Mouse (Mus musculus) forebrain, embryonic 10.5 days (tissue): ENCODE measurements around the gene Pi4ka. TPM values are rescaled to one million over a fixed set of nuclear protein-coding genes. Genes with fewer than 3 reads are reported as not detected.

Experiments used
- DNase-seq: peaks from one replicate; pipeline ENCODE4 v3.0.0-alpha.2; 2017; ENCODE audit warnings: low spot score; ENCODE audit errors: extremely low spot score
- H3K27ac ChIP-seq: fragments of 300-500 bp; sonication (generic); 2 replicates; pipeline ENCODE4 v1.5.1; 2016; ENCODE audit warnings: mild to moderate bottlenecking
- H3K27me3 ChIP-seq: fragments of 300-500 bp; sonication (generic); 2 replicates; pipeline ENCODE4 v1.6.1; 2016; ENCODE audit warnings: mild to moderate bottlenecking; ENCODE audit not compliant: poor library complexity, severe bottlenecking
- H3K36me3 ChIP-seq: fragments of 300-500 bp; sonication (generic); replicated peaks from 2 replicates; pipeline ENCODE4 v1.6.1; 2016; ENCODE audit warnings: mild to moderate bottlenecking, moderate library complexity
- H3K4me1 ChIP-seq: fragments of 300-500 bp; sonication (generic); 2 replicates; pipeline ENCODE4 v1.6.1; 2016
- H3K4me3 ChIP-seq: fragments of 300-500 bp; sonication (generic); 2 replicates; pipeline ENCODE4 v1.5.1; 2016; ENCODE audit warnings: mild to moderate bottlenecking, moderate library complexity
- H3K9me3 ChIP-seq: fragments of 300-500 bp; sonication (generic); 2 replicates; pipeline ENCODE4 v1.6.1; 2016; ENCODE audit warnings: mild to moderate bottlenecking, moderate library complexity
- WGBS: fragments of 180-500 bp; shearing (Covaris S2); methylation state at CpG from one replicate; pipeline ENCODE4 v1.1.7; 2016; 5-methylcytosine and 5-hydroxymethylcytosine counted together
- polyA plus RNA-seq: library from polyadenylated mRNA; unstranded; fragments of >200 nt; fragmentation: Nextera tagmentation; extraction: Ambion mirVana; gene quantifications from 2 replicates; pipeline ENCODE4 v1.2.1, GENCODE M21; 2016

The Pi4ka gene
- polyA plus RNA-seq, 1 experiment from 2014 or later, result 39.2 TPM

GRCm38 (mm10) chr16:17329848-17330570, 76.1 kb downstream of the Pi4ka start:
- Histone ChIP-seq H3K36me3 (peaks cover 13% of the 10 kb centered on the region), H3K4me1 (no peaks in the 10 kb centered on the region), H3K27me3 (no peaks in the 10 kb centered on the region), H3K4me3 (no peak overlapping the region), H3K27ac (no peak overlapping the region), H3K9me3 (no peaks in the 10 kb centered on the region)
- DNase-seq, result no peak
- WGBS, result 86% methylated on average over 1 of the region's 1 CpGs

GRCm38 (mm10) chr16:17326064-17326463, 80.0 kb downstream of the Pi4ka start:
- H3K36me3 ChIP-seq, result peaks cover 44% of the 10 kb centered on the region

GRCm38 (mm10) chr16:17324745-17325144, 81.4 kb downstream of the Pi4ka start:
- 88% methylated on average over 5 of the region's 5 CpGs for WGBS
- no peak for DNase-seq
- H3K9me3 ChIP-seq, result no peaks in the 10 kb centered on the region
- H3K4me1 ChIP-seq, result no peaks in the 10 kb centered on the region
- no peak overlapping the region for H3K4me3 ChIP-seq
- H3K27ac ChIP-seq, result no peak overlapping the region
- no peaks in the 10 kb centered on the region for H3K27me3 ChIP-seq
- peaks cover 44% of the 10 kb centered on the region for H3K36me3 ChIP-seq

More at GRCm38 (mm10) chr16:17326064-17326463, 80.0 kb downstream of the Pi4ka start:
- no peaks in the 10 kb centered on the region for H3K4me1 ChIP-seq
- no peak for DNase-seq
- H3K9me3 ChIP-seq, result no peaks in the 10 kb centered on the region
- H3K4me3 ChIP-seq, result no peak overlapping the region
- no peaks in the 10 kb centered on the region for H3K27me3 ChIP-seq
- WGBS, result 84% methylated on average over 2 of the region's 2 CpGs
- no peak overlapping the region for H3K27ac ChIP-seq

DNA sequence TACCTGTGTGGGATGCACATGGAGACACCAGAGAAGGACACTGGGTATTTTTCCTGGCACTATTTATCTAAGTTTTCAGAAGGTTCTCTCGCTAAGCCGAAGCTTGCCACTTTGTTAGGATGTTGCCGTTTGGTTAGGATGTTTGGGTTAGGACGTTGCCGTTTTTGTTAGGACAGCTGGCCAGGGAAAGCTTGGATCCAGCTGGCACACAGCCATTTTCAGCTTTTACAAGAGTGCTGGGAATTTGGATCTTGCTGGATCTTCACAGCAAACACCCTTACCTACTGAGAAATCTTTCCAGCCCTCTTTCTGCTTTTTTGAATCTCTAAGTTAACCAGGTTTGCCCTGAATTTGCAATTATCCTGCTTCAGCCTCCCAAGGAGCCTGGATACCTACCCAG, 84.6 kb downstream of the Pi4ka start:
- Histone ChIP-seq H3K27ac (no peak overlapping the region), H3K27me3 (no peaks in the 10 kb centered on the region), H3K9me3 (no peaks in the 10 kb centered on the region), H3K4me1 (no peaks in the 10 kb centered on the region), H3K4me3 (no peak overlapping the region), H3K36me3 (peaks cover 65% of the 10 kb centered on the region)
- 95% methylated on average over 5 of the region's 5 CpGs for WGBS
- DNase-seq, result no peak

GRCm38 (mm10) chr16:17316554-17316953, 89.6 kb downstream of the Pi4ka start:
- peaks cover 65% of the 10 kb centered on the region for H3K36me3 ChIP-seq
- H3K27me3 ChIP-seq, result no peaks in the 10 kb centered on the region
- WGBS, result 94% methylated on average over 7 of the region's 7 CpGs

DNA sequence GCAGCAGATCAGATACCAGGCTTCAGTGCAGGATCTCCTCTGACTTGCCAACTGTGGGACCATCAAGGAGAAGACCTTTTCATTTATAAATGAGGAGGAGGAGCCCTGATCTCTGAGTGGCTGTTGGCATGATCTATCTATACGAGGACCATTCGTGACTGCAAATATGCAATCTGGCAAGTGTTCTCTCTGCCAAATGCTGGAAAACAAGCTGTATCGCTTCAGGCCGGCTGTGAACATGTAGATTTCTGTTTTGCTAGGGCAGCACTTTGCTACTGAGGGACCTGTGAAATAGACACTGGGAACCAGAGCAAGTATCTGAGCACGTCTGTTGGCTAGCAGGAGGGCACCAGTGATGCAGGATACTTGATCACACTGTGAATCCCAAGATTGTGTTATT, 93.6 kb downstream of the Pi4ka start:
- Histone ChIP-seq H3K4me1 (no peaks in the 10 kb centered on the region), H3K9me3 (no peaks in the 10 kb centered on the region), H3K27me3 (no peaks in the 10 kb centered on the region), H3K36me3 (peaks cover 85% of the 10 kb centered on the region), H3K4me3 (no peak overlapping the region), H3K27ac (no peak overlapping the region)
- WGBS, result 93% methylated on average over 5 of the region's 5 CpGs
- DNase-seq, result no peak

More at GRCm38 (mm10) chr16:17316554-17316953, 89.6 kb downstream of the Pi4ka start:
- Histone ChIP-seq H3K9me3 (no peaks in the 10 kb centered on the region), H3K4me3 (no peak overlapping the region), H3K27ac (no peak overlapping the region), H3K4me1 (no peaks in the 10 kb centered on the region)
- no peak for DNase-seq

DNA sequence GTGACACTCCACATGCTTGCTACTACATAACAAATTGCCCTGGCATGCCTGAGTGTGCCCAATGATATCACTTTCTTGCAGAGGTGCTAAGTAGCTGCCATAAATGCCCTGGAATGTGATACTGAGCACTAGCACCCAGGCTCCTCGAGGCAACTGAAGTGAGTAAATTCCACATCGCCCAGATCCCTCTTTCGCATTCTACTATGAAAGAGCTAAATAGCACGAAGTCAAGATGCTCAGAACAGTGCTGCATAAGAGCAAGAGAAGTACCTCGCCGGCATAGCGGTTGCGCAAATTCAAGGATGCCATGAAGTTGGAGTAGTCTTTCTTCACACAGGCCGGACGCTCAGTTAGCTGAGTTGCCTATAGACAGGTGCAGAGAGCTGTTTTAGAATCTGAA, 97.1 kb downstream of the Pi4ka start:
- 94% methylated on average over 10 of the region's 10 CpGs for WGBS
- Histone ChIP-seq H3K27ac (no peak overlapping the region), H3K4me1 (no peaks in the 10 kb centered on the region), H3K27me3 (no peaks in the 10 kb centered on the region), H3K36me3 (peaks cover 82% of the 10 kb centered on the region), H3K4me3 (no peak overlapping the region), H3K9me3 (no peaks in the 10 kb centered on the region)
- no peak for DNase-seq

DNA sequence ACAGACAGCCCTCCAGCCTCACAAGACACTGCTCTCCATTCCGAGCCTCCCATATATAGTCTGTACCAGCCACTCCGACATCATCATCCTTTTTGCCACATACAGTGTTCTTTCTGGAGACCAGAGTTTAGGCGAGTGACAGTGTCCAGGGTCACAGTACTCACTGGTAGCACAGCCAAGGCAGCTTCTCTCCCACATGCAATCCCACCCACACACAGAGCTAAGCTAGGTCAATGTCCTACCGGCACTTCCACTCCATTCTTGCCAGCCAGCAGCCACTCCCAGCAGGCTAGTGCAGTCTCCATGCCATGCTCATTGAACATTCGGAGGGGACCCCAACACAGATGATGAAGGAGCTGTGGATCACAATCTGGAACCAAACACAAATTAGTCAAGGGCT, 98.7 kb downstream of the Pi4ka start:
- no peaks in the 10 kb centered on the region for H3K9me3 ChIP-seq
- WGBS, result 92% methylated on average over 5 of the region's 5 CpGs
- H3K36me3 ChIP-seq, result peaks cover 83% of the 10 kb centered on the region
- no peak overlapping the region for H3K4me3 ChIP-seq
- H3K27me3 ChIP-seq, result no peaks in the 10 kb centered on the region
- no peaks in the 10 kb centered on the region for H3K4me1 ChIP-seq
- no peak for DNase-seq
- H3K27ac ChIP-seq, result no peak overlapping the region

DNA sequence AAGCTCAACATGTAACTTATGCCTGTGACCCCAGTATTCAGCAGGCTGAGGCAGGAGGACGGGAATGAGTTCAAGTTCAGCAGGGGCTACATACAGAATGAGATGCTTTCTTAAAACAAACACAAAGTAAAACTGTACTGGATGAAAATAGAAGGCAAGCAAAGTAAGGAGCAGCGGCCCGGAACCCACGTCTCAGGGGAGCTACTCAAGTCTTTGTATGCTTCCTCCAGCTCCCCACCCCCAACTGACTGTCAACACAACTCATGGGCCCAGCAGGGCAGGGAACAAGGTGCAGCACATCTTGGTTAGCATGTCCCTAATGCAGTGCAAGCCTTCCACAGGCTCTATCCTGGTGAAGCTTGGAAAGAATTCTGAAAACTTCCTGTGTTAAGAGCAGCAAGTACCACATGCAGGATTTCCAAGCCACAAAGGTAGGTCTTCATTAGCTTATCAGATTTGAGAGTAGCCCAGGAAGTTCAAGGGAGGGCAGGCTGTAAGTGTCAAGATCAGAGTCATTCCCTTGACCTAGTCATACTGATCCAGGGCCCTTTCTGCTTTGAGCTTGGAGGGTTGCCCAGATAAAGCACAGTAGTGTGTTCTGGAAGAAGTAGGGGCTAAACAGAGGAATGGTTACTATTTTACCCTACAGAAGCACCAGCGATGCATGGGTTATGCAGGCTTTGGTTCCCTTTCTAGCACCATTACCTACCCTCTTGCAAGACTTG, 102.4 kb downstream of the Pi4ka start:
- H3K27ac ChIP-seq, result no peak overlapping the region
- WGBS, result 87% methylated on average over 5 of the region's 5 CpGs
- no peaks in the 10 kb centered on the region for H3K9me3 ChIP-seq
- no peaks in the 10 kb centered on the region for H3K4me1 ChIP-seq
- no peak overlapping the region for H3K4me3 ChIP-seq
- peaks cover 84% of the 10 kb centered on the region for H3K36me3 ChIP-seq
- DNase-seq, result no peak
- H3K27me3 ChIP-seq, result no peaks in the 10 kb centered on the region

DNA sequence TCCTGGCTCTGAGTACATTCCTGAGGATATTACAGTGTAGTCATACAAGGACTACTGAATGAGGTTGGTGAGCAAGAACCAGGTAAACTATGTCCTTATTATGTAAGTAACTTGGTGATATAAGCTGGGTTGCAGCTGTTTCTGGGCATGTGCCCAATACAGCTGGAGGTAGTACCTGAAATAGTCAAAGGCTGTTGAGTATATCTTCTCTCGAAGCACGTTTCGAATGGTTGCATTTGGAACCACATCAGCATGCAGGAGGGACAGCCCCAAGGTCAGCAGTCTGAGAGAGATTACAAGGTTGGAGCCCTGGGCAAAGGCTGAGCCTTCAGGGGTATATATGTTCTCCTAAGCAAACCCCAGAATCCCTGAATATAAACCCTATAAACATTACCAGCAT, 105.3 kb downstream of the Pi4ka start:
- WGBS, result 93% methylated on average over 3 of the region's 3 CpGs
- H3K36me3 ChIP-seq, result peaks cover 88% of the 10 kb centered on the region
- H3K27me3 ChIP-seq, result no peaks in the 10 kb centered on the region
- DNase-seq, result no peak
- H3K9me3 ChIP-seq, result no peaks in the 10 kb centered on the region
- no peak overlapping the region for H3K4me3 ChIP-seq
- H3K27ac ChIP-seq, result no peak overlapping the region
- no peaks in the 10 kb centered on the region for H3K4me1 ChIP-seq

DNA sequence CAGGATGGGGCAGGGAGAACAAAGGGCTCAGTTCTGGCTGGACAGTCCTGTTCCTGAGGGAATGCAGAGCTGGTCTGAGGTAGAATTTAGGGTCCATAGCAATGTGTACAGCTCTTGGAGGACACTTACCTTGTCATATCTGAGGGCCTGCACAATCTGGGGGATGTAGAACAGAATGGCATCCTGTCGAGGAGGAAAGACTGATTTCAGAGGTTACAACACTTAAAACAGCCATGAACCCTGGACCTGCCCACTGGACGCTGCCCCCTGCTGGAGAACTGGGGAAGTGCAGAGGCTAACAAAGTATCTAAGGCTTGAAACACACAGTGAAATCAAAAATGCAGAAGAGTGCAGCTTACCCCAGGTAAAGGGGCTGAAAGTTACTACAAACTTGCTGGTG, 113.4 kb downstream of the Pi4ka start:
- WGBS, result 20% methylated on average over 2 of the region's 2 CpGs
- Histone ChIP-seq H3K27ac (peak overlapping the region; percentile 54; the same call in 1 of the 2 replicates), H3K27me3 (no peaks in the 10 kb centered on the region), H3K4me3 (no peak overlapping the region), H3K4me1 (no peaks in the 10 kb centered on the region), H3K9me3 (no peaks in the 10 kb centered on the region), H3K36me3 (peaks cover 70% of the 10 kb centered on the region)
- peak; percentile 79 for DNase-seq

DNA sequence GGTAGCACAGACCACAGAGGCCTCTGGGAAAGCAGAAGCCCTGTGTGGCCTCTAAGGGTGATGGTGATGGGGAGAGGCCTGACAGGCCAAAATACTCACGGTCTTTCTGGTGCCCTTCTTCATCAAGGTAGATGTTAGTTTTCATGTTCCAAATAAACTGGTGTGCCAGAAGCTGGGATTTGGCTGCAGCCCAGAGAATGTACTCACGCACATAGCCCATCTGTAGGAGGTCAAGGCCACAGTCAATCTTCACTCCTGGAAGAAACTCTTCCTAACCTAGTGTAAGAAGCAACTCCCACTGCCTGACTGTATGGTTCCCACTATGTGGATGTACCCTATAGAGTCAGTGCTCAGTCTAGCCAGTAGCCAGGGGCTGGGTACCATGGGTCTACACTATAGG, 115.1 kb downstream of the Pi4ka start:
- DNase-seq, result no peak
- 95% methylated on average over 2 of the region's 2 CpGs for WGBS
- no peak overlapping the region for H3K4me3 ChIP-seq
- peaks cover 68% of the 10 kb centered on the region for H3K36me3 ChIP-seq
- H3K27ac ChIP-seq, result no peak overlapping the region
- no peaks in the 10 kb centered on the region for H3K9me3 ChIP-seq
- H3K27me3 ChIP-seq, result no peaks in the 10 kb centered on the region
- no peaks in the 10 kb centered on the region for H3K4me1 ChIP-seq

DNA sequence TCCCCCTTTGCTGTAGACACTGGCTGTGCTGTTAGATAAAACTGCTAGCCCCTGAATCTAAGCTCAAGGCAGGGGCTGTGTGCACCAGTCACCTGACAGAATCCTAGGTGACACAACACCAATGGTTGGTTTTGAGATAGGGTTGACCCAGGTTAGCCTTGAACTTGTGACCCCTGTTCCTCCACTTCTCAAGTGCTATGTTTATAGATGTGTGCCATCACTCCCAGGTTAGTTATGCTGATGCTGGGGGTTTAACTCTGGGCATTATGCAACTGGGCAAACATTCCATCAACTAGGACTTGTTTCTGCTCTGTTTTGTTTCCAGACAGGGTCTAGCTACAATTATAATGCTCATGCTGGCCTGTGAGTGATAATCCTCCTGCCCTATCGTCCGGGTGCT, 119.0 kb downstream of the Pi4ka start:
- Histone ChIP-seq H3K4me1 (no peaks in the 10 kb centered on the region), H3K27me3 (no peaks in the 10 kb centered on the region), H3K27ac (no peak overlapping the region), H3K36me3 (peaks cover 78% of the 10 kb centered on the region), H3K4me3 (no peak overlapping the region), H3K9me3 (no peaks in the 10 kb centered on the region)
- WGBS, result 83% methylated on average over 2 of the region's 2 CpGs
- no peak for DNase-seq
